Mouse (Mus musculus) lung, adult 2 months (tissue): ENCODE results near the gene Il9r.

Experiments used
- CTCF ChIP-seq: fragments of 200-500 bp; IDR thresholded peaks from 2 replicates; pipeline ENCODE4 v1.5.1; 2011; ENCODE audit warnings: mild to moderate bottlenecking, low read length, control low read depth; ENCODE audit not compliant: insufficient read depth
- POLR2A ChIP-seq: fragments of 200-500 bp; IDR thresholded peaks from 2 replicates; pipeline ENCODE4 v1.6.1; 2011; ENCODE audit warnings: low read depth, mild to moderate bottlenecking, control low read depth, low read length, borderline replicate concordance; ENCODE audit errors: extremely low read depth

- TF ChIP-seq CTCF (no peak), POLR2A (no peak)
These were observed 1.7 kb downstream of the Il9r start for GRCm38 (mm10) chr11:32198256-32198955.
